Mouse (Mus musculus) midbrain, embryonic 16.5 days (tissue): Measurements from ENCODE around the gene Hist1h3g. TPM values are rescaled to one million over a fixed set of nuclear protein-coding genes. Genes with fewer than 3 reads are reported as not detected.
A peak's percentile ranks its signal among the peaks of the same experiment; 100 is the strongest.
"Not testable (repeated sequence)": the region's sequence is repeated elsewhere in the genome, so short reads cannot be mapped to it uniquely, and the experiment has no call there.

Experiments used
- ATAC-seq: fragments of 200-750 bp; cut with Nextera tagmentation; 2 replicates; pipeline ENCODE4 v1.8.0; 2017; ENCODE audit warnings: moderate TSS enrichment
- H3K27ac ChIP-seq: fragments of 300-500 bp; sonication (generic); 2 replicates; pipeline ENCODE4 v1.5.1; 2014; ENCODE audit warnings: mild to moderate bottlenecking, low read length, mixed read lengths
- H3K27me3 ChIP-seq: fragments of 300-500 bp; sonication (generic); 2 replicates; pipeline ENCODE4 v1.6.1; 2014; ENCODE audit warnings: low read depth, low read length, mixed read lengths; ENCODE audit not compliant: control insufficient read depth, insufficient read depth
- H3K36me3 ChIP-seq: fragments of 300-500 bp; sonication (generic); 2 replicates; pipeline ENCODE4 v1.6.1; 2014; ENCODE audit warnings: mild to moderate bottlenecking, low read length, moderate library complexity, mixed read lengths; ENCODE audit not compliant: control insufficient read depth, insufficient read depth
- H3K4me1 ChIP-seq: fragments of 300-500 bp; sonication (generic); 2 replicates; pipeline ENCODE4 v1.6.1; 2014; ENCODE audit warnings: mild to moderate bottlenecking, low read length, mixed read lengths; ENCODE audit not compliant: control insufficient read depth, insufficient read depth
- H3K4me2 ChIP-seq: fragments of 300-500 bp; sonication (generic); 2 replicates; pipeline ENCODE4 v1.6.1; 2014; ENCODE audit warnings: mild to moderate bottlenecking, low read length, mixed read lengths
- H3K4me3 ChIP-seq: fragments of 300-500 bp; sonication (generic); 2 replicates; pipeline ENCODE4 v1.5.1; 2014; ENCODE audit warnings: low read depth, mild to moderate bottlenecking, low read length, moderate library complexity, mixed read lengths
- H3K9ac ChIP-seq: fragments of 300-500 bp; sonication (generic); 2 replicates; pipeline ENCODE4 v1.6.1; 2014; ENCODE audit warnings: low read depth, low read length, mixed read lengths
- H3K9me3 ChIP-seq: fragments of 300-500 bp; sonication (generic); replicated peaks from 2 replicates; pipeline ENCODE4 v1.6.1; 2014; ENCODE audit warnings: mild to moderate bottlenecking, low read length, mixed read lengths; ENCODE audit not compliant: control insufficient read depth, poor library complexity, severe bottlenecking
- WGBS: fragments of 180-500 bp; shearing (Covaris S2); extraction: QIAGEN DNeasy Blood & Tissue Kit; methylation state at CpG from one replicate; pipeline ENCODE4 v1.1.7; 2014; 5-methylcytosine and 5-hydroxymethylcytosine counted together
- polyA plus RNA-seq: library from polyadenylated mRNA; unstranded; fragments of >200 nt; fragmentation: Nextera tagmentation; extraction: Ambion mirVana; gene quantifications from 2 replicates; pipeline ENCODE4 v1.2.1, GENCODE M21; 2015

The Hist1h3g gene
- polyA plus RNA-seq, 1 experiment from 2014 or later = not detected

- H3K4me1 ChIP-seq = peaks cover 34% of the 10 kb centered on the region
- H3K36me3 ChIP-seq = no peaks in the 10 kb centered on the region
- peak overlapping the region; percentile 97 for H3K27ac ChIP-seq
- H3K9me3 ChIP-seq = no peaks in the 10 kb centered on the region
- ATAC-seq = no peak
- under 1% methylated on average over 20 of the region's 20 CpGs for WGBS
- peak overlapping the region; percentile 71 for H3K4me2 ChIP-seq
- peak overlapping the region; percentile 60 for H3K4me3 ChIP-seq
- H3K27me3 ChIP-seq = no peaks in the 10 kb centered on the region
- H3K9ac ChIP-seq = peak overlapping the region; percentile 77
Observed at GRCm38 (mm10) chr13:23530181-23530900, 4.9 kb upstream of the Hist1h3g start.

- H3K4me3 ChIP-seq = peak within 1 kb of the TSS; percentile 60
- H3K9me3 ChIP-seq = no peaks in the 10 kb centered on the region
- ATAC-seq = peak; percentile 92
- WGBS = under 1% methylated on average over 50 of the region's 70 CpGs
- H3K27me3 ChIP-seq = no peaks in the 10 kb centered on the region
- H3K4me2 ChIP-seq = peak within 1 kb of the TSS; percentile 71
- no peaks in the 10 kb centered on the region for H3K36me3 ChIP-seq
- peak within 1 kb of the TSS; percentile 77 for H3K9ac ChIP-seq
- H3K4me1 ChIP-seq = peaks cover 34% of the 10 kb centered on the region
- peak within 1 kb of the TSS; percentile 97 for H3K27ac ChIP-seq
Observed at GRCm38 (mm10) chr13:23530901-23531875, 4.0 kb upstream of the Hist1h3g start, which contains the start of gene Hist1h4h. Hist1h4h (plus strand) TSS chr13:23531050.

GRCm38 (mm10) chr13:23532262-23533075 lies 2.8 kb upstream of the Hist1h3g start:
- no peak for ATAC-seq
- H3K36me3 ChIP-seq = no peaks in the 10 kb centered on the region
- peaks cover 31% of the 10 kb centered on the region for H3K4me1 ChIP-seq
- H3K9me3 ChIP-seq = no peaks in the 10 kb centered on the region
- no peaks in the 10 kb centered on the region for H3K27me3 ChIP-seq
- peak overlapping the region; percentile 97 for H3K27ac ChIP-seq
- H3K4me2 ChIP-seq = peak overlapping the region; percentile 71
- 19% methylated on average over 9 of the region's 9 CpGs for WGBS
- peak overlapping the region; percentile 60 for H3K4me3 ChIP-seq
- 0 out of 2 replicates have a peak overlapping the region, but pooled peaks have one; percentile 77 for H3K9ac ChIP-seq

GRCm38 (mm10) chr13:23533560-23534367 lies 1.5 kb upstream of the Hist1h3g start, which contains the start of gene Hist1h2af:
Hist1h2af (plus strand) TSS chr13:23533906.
- Histone ChIP-seq H3K9ac (0 out of 2 replicates have a peak within 1 kb of the TSS, but pooled peaks have one; percentile 1), H3K4me2 (peak within 1 kb of the TSS; percentile 71), H3K4me1 (peaks cover 31% of the 10 kb centered on the region), H3K27ac (peak within 1 kb of the TSS; percentile 75), H3K4me3 (peak within 1 kb of the TSS; percentile 48)
- ATAC-seq = peak; percentile 33; the same call in 1 of the 2 replicates
- H3K27me3 ChIP-seq, H3K9me3 ChIP-seq, H3K36me3 ChIP-seq: not testable (repeated sequence)
- under 1% methylated on average over 23 of the region's 53 CpGs for WGBS

- H3K27ac ChIP-seq = peak overlapping the region; percentile 54; the same call in 1 of the 2 replicates
Observed at GRCm38 (mm10) chr13:23534368-23535131, 672 bp upstream of the Hist1h3g start.

GRCm38 (mm10) chr13:23536076-23536822 lies 1.0 kb downstream of the Hist1h3g start:
- Histone ChIP-seq H3K9ac (no peak overlapping the region), H3K4me2 (peak overlapping the region; percentile 17; the same call in 1 of the 2 replicates), H3K27ac (no peak overlapping the region)

More at GRCm38 (mm10) chr13:23534368-23535131, 672 bp upstream of the Hist1h3g start:
- under 1% methylated on average over 15 of the region's 15 CpGs for WGBS
- Histone ChIP-seq H3K4me2 (peak overlapping the region; percentile 71), H3K9ac (0 out of 2 replicates have a peak overlapping the region, but pooled peaks have one; percentile 1), H3K4me3 (peak overlapping the region; percentile 48), H3K27me3 (no peaks in the 10 kb centered on the region), H3K36me3 (no peaks in the 10 kb centered on the region), H3K4me1 (peaks cover 31% of the 10 kb centered on the region), H3K9me3 (no peaks in the 10 kb centered on the region)
- ATAC-seq = no peak

More at GRCm38 (mm10) chr13:23536076-23536822, 1.0 kb downstream of the Hist1h3g start:
- Histone ChIP-seq H3K4me3 (no peak overlapping the region), H3K36me3 (no peaks in the 10 kb centered on the region), H3K27me3 (no peaks in the 10 kb centered on the region), H3K9me3 (no peaks in the 10 kb centered on the region), H3K4me1 (peaks cover 27% of the 10 kb centered on the region)
- WGBS = 19% methylated on average over 7 of the region's 7 CpGs
- no peak for ATAC-seq
